Mouse (Mus musculus) kidney, adult 2 months (tissue): Measurements from ENCODE around the gene Cdr2l.

Experiments used
- CTCF ChIP-seq: fragments of 200-500 bp; conservative IDR thresholded peaks from 2 replicates; pipeline ENCODE4 v1.5.1; 2011; ENCODE audit warnings: low read depth, mild to moderate bottlenecking, control low read depth, low read length, moderate library complexity, mixed read lengths; ENCODE audit not compliant: insufficient read depth, insufficient read length
- POLR2A ChIP-seq: fragments of 200-500 bp; IDR thresholded peaks from one replicate; pipeline ENCODE4 v1.6.1; 2011; ENCODE audit warnings: low read depth, low read length, control low read depth

GRCm38 (mm10) chr11:115371354-115371753 is 10.4 kb upstream of the Cdr2l start:
- TF ChIP-seq POLR2A (no peak), CTCF (no peak)
